Mouse (Mus musculus) CH12.LX (cell line): ENCODE measurements around the gene Rnf181.

Experiments
- BHLHE40 ChIP-seq: IDR thresholded peaks from 2 replicates; pipeline ENCODE4 v1.6.1; 2011; ENCODE audit warnings: mild to moderate bottlenecking, low read depth, low read length, improper control_type of control experiment
- CTCF ChIP-seq, 2 experiments: IDR thresholded peaks in 1 of 2; conservative IDR thresholded peaks in 1 of 2; 2 replicates each; pipeline ENCODE4 v1.5.1; 2011 to 2012; ENCODE audit warnings: low read depth in 2 of 2, low read length in 2 of 2, improper control_type of control experiment in 1 of 2, inconsistent platforms in 1 of 2, mild to moderate bottlenecking in 1 of 2, moderate library complexity in 1 of 2
- EP300 ChIP-seq: IDR thresholded peaks from 2 replicates; pipeline ENCODE4 v1.6.1; 2011; ENCODE audit warnings: low read length, improper control_type of control experiment
- GABPA ChIP-seq: IDR thresholded peaks from 2 replicates; pipeline ENCODE4 v1.6.1; 2012; ENCODE audit warnings: low read depth, low read length, improper control_type of control experiment, inconsistent platforms; ENCODE audit not compliant: insufficient replicate concordance
- JUND ChIP-seq: conservative IDR thresholded peaks from 2 replicates; pipeline ENCODE4 v1.6.1; 2011; ENCODE audit warnings: low read depth, low read length, improper control_type of control experiment
- MXI1 ChIP-seq: IDR thresholded peaks from 2 replicates; pipeline ENCODE4 v1.6.1; 2011; ENCODE audit warnings: mild to moderate bottlenecking, low read depth, low read length, improper control_type of control experiment
- UBTF ChIP-seq: IDR thresholded peaks from 2 replicates; pipeline ENCODE4 v1.6.1; 2012; ENCODE audit warnings: low read depth, mild to moderate bottlenecking, inconsistent platforms, low read length, improper control_type of control experiment, moderate library complexity
- USF1 ChIP-seq: IDR thresholded peaks from 2 replicates; pipeline ENCODE4 v1.6.1; 2014; ENCODE audit warnings: low read depth, mild to moderate bottlenecking, inconsistent platforms, low read length, improper control_type of control experiment

DNA sequence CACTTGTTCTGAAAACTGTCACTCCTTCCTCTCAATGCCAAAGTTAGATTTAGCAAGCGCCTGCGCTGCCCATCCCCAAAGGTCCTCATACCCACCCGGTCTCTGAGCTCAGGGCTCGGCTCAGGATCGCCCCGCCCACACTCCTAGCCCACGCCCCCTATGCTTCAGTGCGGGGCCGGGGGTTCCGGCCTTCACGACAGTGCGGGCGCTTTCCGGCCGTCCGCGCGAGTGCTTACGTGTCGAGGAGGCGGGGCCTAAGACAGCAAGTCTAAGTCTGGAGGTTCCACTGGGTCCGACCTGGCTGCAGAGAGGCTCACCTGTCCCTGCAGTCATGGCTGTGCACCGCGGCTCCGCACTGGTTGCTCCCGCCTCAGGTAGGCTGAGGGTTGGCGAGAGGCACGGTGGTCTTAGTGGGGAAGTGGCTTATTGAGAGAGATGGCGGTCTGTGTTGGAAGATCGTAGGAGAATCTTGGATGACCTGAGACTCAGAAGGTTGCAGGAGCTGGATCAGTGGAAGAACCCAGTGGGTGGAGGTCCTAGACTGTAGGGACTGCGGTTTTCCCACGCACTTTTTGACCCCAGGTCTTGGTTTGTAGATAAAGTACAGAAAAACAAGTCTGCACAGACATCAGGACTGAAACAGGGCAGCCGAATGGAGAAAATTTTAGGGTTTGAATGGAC lies 47.5 kb upstream of the Rnf181 start, which contains the start of gene Ggcx:
- no peak for TF ChIP-seq MXI1
- no peak for TF ChIP-seq UBTF
- no peak for TF ChIP-seq CTCF (conservative IDR thresholded peaks at IDR 0.05 in 1 of 2, IDR thresholded peaks at IDR 0.05 in 1 of 2; ENCODE audit: low read depth in 2 of 2, low read length in 2 of 2)
- no peak for TF ChIP-seq JUND
- TF ChIP-seq EP300: no peak
- TF ChIP-seq USF1: no peak
- TF ChIP-seq BHLHE40: no peak
- TF ChIP-seq GABPA: no peak
